Mouse (Mus musculus) lung, adult 2 months (tissue): Measurements from ENCODE around the gene Kcnj14. TPM values are rescaled to one million over a fixed set of nuclear protein-coding genes. Genes with fewer than 3 reads are reported as not detected.

Source experiments
- DNase-seq: peaks from one replicate; pipeline ENCODE4 v3.0.0; 2022
- H3K4me1 ChIP-seq: fragments of 200-500 bp; 2 replicates; pipeline ENCODE4 v1.6.1; 2011; ENCODE audit warnings: low read length; ENCODE audit not compliant: control insufficient read depth, insufficient read depth
- H3K4me3 ChIP-seq: fragments of 200-500 bp; replicated peaks from 2 replicates; pipeline ENCODE3; 2011; ENCODE audit warnings: low read depth, mild to moderate bottlenecking, control low read depth, low read length; ENCODE audit errors: extremely low read depth
- CTCF ChIP-seq: fragments of 200-500 bp; IDR thresholded peaks from 2 replicates; pipeline ENCODE4 v1.5.1; 2011; ENCODE audit warnings: mild to moderate bottlenecking, low read length, control low read depth; ENCODE audit not compliant: insufficient read depth
- POLR2A ChIP-seq: fragments of 200-500 bp; IDR thresholded peaks from 2 replicates; pipeline ENCODE4 v1.6.1; 2011; ENCODE audit warnings: low read depth, mild to moderate bottlenecking, control low read depth, low read length, borderline replicate concordance; ENCODE audit errors: extremely low read depth
- WGBS: fragments of 180-500 bp; shearing (Covaris S2); methylation state at CpG from one replicate; pipeline ENCODE4 v1.1.7; 2018; 5-methylcytosine and 5-hydroxymethylcytosine counted together
- polyA plus RNA-seq: library from polyadenylated mRNA; depleted of rRNA; stranded (reverse); fragments of >200 nt; gene quantifications from 2 replicates; pipeline ENCODE4 v1.2.3, GENCODE M21; 2012

Gene Kcnj14
- polyA plus RNA-seq, 1 experiment: 0.49 TPM

DNA sequence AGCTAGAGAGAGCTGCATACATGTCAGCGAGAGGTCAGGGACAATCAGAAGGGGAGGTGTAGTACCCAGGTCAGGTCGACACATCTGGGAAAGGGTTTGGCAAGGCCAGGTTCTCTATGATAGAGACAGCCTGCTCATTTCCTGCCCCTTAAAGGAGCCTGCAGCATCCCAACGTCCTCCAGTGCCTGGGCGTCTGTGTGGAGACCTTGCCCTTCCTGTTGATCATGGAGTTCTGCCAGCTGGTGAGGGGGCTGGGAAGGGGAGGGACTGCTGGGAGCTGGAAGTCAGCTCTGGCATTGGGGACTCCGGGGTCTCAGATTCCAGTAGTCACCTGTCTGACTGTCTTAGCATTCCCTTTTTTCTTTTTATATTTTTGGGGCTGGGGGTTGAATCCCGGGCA is 33.9 kb downstream of the Kcnj14 start:
- Histone ChIP-seq H3K4me3 (no peak overlapping the region), H3K4me1 (no peaks in the 10 kb centered on the region)
- WGBS: 37% methylated on average over 6 of the region's 6 CpGs
- no peak for TF ChIP-seq CTCF
- no peak for TF ChIP-seq POLR2A
- no peak for DNase-seq

DNA sequence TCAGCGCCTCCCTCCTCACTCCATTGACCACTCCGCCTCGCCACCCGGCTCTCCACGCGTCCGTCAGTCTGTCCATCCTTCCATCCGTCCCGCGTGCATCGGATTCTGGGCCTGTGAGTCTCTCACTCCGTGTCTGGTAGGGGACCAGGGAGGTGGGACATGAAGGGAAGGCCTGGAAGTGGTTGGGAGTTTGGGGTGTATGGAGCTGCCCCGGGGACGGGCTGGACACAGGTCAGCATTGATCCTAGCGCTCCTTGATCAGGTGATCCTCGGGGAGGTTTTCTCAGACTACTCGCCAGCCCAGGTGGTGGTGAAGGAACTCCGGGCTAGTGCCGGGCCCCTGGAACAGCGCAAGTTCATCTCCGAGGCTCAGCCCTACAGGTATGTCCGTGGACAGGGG is 36.9 kb downstream of the Kcnj14 start:
- Histone ChIP-seq H3K4me1 (no peaks in the 10 kb centered on the region), H3K4me3 (no peak overlapping the region)
- WGBS: 85% methylated on average over 22 of the region's 22 CpGs
- TF ChIP-seq CTCF (no peak), POLR2A (no peak)
- DNase-seq: no peak

DNA sequence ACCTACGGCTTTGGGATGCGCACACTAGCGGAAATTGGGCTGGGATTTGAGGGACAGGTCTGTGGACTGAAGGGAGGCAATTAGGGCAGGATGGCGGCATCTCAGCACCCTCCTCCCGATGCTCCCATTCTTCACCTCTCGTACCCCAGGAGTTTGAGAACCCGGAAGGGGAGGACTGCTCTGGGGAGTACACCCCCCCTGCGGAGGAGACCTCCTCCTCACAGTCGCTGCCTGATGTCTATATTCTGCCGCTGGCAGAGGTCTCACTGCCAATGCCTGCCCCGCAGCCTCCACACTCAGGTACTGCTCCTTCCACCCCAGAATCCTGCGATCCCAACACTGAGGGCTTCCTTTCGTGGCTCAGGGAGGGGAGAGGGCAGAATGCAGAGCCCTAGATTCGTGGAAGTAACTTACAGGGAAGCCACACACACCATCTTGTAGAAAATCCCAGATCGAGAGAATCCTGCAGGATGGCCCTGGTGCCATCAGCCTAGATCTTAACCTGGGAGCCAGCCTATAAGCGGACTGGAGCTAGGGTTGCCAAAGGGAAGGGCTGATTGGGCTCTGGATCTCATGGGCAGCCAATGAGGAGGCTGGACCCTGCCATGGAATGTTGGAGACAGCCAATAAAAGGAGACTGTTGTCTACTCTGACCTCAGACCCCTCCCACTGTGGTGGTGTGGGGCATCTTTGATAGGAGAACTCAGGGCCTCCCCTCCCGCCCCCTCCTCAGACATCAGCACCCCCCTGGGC is 37.7 kb downstream of the Kcnj14 start:
- 15% methylated on average over 17 of the region's 17 CpGs for WGBS
- no peaks in the 10 kb centered on the region for H3K4me1 ChIP-seq
- DNase-seq: no peak
- TF ChIP-seq CTCF (no peak), POLR2A (no peak)
- H3K4me3 ChIP-seq: no peak overlapping the region

DNA sequence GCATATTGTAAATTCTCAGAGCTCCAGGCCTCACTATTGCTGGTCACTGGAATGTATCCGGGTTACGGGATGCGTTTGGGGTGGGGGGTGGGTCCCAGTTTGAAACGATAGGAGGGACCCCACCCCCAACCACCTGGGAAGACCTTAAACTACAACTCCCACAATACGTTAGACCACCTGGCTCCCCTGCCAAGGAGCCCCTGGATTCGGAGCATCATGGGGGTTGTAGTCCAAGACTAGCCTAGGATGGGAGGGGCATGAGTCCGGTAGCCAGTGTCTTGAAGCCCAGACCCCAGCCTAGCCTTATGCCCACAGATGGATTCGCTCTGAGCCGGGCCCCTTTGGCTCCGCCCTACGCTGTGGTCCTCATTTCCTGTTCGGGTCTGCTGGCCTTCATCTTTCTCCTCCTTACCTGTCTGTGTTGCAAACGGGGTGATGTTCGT is 38.4 kb downstream of the Kcnj14 start:
- no peak for TF ChIP-seq CTCF
- no peak for TF ChIP-seq POLR2A
- no peak overlapping the region for H3K4me3 ChIP-seq
- WGBS: 5% methylated on average over 14 of the region's 14 CpGs
- DNase-seq: no peak
- H3K4me1 ChIP-seq: no peaks in the 10 kb centered on the region

DNA sequence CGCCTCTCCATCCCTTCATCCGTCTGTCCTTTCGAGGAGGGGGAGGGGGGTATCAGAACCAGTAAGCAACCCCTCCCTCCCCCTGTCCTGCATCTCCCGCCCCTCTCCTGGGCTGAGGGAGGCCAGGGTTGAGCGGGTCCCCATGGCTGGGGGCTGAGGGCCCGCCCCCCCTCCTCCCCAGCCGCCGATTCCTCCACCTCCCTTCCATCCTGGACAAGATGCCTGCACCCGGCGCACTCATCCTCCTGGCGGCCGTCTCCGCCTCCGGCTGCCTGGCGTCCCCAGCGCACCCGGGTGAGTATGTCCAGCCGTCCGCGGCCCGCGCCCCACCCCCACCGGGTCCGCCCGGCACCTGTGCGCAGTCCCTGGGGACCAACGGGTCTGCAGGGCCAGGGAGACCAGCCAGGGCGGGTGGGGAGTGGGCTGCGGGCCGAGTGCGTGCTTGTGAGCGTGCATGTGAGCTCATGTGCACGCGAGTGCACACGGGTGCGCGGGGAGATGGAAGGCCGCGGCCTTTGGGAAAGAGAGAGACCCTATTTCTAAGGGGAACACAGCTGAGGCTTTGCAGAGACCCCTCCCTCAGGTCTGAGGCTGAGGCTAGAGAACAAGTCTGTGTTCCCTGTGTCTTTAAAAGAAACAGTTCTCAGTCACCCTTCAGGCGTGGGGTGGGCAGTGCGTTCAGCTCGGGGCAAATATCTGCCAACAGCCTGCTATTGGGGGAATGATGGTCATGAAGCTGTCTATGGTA is 39.0 kb downstream of the Kcnj14 start:
- DNase-seq: no peak
- 3% methylated on average over 39 of the region's 42 CpGs for WGBS
- H3K4me3 ChIP-seq: no peak overlapping the region
- TF ChIP-seq CTCF (no peak), POLR2A (no peak)
- no peaks in the 10 kb centered on the region for H3K4me1 ChIP-seq

DNA sequence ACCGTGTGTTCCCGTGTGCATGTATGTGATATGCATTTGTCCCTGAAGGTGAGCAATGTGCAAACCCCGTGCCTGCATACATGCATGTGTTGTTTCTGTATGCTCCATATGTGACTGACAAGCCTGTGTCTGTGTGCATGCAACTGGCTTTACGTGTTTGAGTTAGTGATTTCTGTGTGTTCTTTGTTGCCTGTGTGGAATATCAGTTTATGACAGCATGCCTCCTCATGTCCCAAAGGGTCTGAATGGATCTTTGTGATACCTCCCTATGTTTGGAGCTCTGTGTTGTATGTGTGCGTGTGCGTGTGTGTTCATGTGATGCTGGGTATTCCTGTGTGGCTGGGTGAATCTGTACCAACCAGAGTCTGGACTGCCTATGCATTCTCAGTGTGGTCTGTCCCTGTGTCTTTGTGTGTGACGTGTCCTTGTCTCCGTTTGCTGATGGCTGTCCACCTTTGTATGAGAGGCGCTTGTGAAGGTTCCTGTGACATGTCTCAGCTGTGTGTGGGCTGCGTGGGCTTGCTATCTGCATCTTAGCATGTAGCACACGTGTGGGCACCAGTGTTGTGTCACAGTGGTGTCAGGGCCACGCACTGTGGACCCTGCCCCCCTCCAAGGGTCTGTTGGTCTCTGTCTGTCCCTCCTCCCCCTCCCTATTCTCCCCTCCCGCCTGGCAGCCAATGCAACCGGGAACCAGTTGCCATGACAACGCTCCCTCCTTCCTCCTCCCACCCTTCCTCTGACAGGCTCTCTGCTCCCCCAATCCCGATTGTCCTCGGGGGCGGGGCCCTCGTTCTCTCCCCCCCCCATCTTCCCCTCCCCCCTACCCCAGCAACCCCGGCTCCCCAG is 39.8 kb downstream of the Kcnj14 start, which contains the start of gene Sult2b1:
Sult2b1 (minus strand) TSS at position 146 of the 849 bp plus-strand sequence.
- no peaks in the 10 kb centered on the region for H3K4me1 ChIP-seq
- TF ChIP-seq POLR2A (no peak), CTCF (no peak)
- peak within 1 kb of the TSS; percentile 74 for H3K4me3 ChIP-seq
- no peak for DNase-seq
- 28% methylated on average over 20 of the region's 20 CpGs for WGBS

DNA sequence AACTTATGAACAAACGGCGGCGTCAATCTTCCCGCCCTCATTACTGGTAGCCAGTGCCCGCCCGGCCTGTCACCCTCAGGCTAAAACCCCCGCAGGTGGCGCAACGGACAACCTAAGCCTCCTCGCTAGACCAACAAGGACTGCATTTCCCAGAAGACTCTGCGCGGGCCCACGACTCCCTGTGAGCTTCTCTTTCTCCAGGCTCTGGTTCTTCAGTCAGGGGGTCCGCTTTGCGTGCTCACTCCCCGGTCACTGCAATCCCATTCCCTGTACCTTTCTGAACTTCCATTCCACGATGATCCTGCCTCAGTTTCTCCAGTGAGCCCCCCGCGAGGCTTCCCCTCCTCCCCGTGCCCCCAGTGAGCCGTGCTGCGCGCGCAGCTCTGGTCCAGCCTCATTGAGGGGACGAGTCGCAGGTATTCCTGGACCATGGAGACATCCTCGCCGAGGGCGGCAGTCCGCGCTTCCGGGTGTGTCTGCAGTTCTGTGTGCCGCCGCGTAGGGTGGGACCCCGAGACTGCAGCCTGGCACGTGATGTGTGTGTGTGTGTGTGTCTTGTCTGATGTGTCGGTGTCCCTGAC is 41.0 kb downstream of the Kcnj14 start, which contains the start of gene Lmtk3:
Lmtk3 (plus strand) TSS at position 228 of the 581 bp plus-strand sequence.
- H3K4me3 ChIP-seq: peak within 1 kb of the TSS; percentile 74
- TF ChIP-seq CTCF (no peak), POLR2A (no peak)
- under 1% methylated on average over 38 of the region's 38 CpGs for WGBS
- no peaks in the 10 kb centered on the region for H3K4me1 ChIP-seq
- peak; percentile 63 for DNase-seq

DNA sequence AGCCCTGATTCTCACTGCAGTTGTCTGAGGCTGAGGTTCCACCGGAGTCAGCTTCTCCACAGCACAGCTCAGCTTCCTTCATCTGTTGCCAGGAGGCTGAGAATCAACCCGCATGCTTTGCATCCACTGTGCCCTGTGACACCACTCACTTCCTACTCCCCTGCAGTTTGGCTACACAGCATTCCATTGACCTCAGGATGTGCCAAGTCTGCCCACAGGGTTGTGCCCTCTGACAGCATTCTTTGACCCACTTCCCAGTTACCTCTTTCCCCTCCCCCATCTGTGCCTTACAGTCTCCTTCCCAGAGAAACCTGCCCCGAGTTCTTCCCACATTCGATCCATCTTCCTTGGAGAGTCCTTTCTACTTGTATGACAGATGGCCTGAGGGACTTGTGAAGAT is 42.3 kb downstream of the Kcnj14 start:
- Histone ChIP-seq H3K4me1 (no peaks in the 10 kb centered on the region), H3K4me3 (no peak overlapping the region)
- WGBS: 50% methylated on average over 4 of the region's 4 CpGs
- no peak for DNase-seq
- TF ChIP-seq CTCF (no peak), POLR2A (no peak)
